Mouse (Mus musculus): Measurements from ENCODE around the gene Klf12. TPM values are rescaled to one million over a fixed set of nuclear protein-coding genes. Genes with fewer than 3 reads are reported as not detected.

Gene Klf12
- polyA plus RNA-seq, 1 experiment: 20.9 TPM

- TF ChIP-seq CTCF (IDR thresholded peaks at IDR 0.05; ENCODE audit: borderline replicate concordance, insufficient read depth, low read depth, low read length) (no peak), POLR2A (IDR thresholded peaks at IDR 0.05; ENCODE audit: borderline replicate concordance, insufficient read depth, low read length) (no peak)
- Histone ChIP-seq H3K4me1 (ENCODE audit: control insufficient read depth, insufficient read depth, low read length) (no peaks in the 10 kb centered on the region), H3K27me3 (ENCODE audit: control insufficient read depth, insufficient read depth, low read length) (no peaks in the 10 kb centered on the region), H3K27ac (ENCODE audit: insufficient read depth, low read length) (no peak overlapping the region), H3K4me3 (replicated peaks; ENCODE audit: insufficient read depth, low read depth, low read length) (no peak overlapping the region)
- no peak for DNase-seq
- WGBS: 41% methylated on average over 6 of the region's 6 CpGs
Observed at GRCm38 (mm10) chr14:100298892-100299291, 14.4 kb upstream of the Klf12 start.

DNA sequence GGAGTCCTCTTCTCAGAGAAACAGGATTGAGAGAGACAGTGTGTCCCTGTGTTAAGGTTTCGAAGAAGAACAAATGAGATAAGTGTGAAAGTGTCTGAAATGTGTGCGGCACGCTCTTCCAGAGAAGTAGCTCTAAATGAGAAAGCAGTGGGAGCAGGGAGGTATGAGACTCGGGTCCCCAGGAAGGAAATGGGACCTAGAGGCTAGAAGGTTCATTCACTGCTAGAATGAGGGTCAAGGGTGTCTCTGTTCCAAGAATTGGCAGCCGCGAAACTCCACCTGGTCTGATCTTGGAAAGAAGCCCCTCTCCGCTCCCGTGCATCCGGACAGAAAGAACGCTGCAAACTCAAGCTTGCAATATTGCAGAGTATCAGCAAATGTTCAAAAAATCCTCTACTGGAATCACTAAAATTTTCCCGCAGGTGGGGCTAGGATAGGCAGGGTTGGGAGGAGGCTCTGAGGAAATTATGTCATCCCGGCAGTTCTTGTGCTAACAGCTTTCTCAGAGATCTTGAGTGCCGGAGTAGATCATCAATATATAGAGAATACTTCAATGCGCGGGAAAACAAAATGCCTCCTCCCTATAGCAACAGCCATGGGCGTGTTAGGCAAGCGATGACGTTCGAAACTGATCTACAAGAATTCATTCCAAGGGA, 2.2 kb upstream of the Klf12 start:
- Histone ChIP-seq H3K4me1 (ENCODE audit: control insufficient read depth, insufficient read depth, low read length) (0 out of 2 replicates have a peak, but pooled peaks cover 3% of the 10 kb centered on the region), H3K27ac (ENCODE audit: insufficient read depth, low read length) (0 out of 2 replicates have a peak overlapping the region, but pooled peaks have one; percentile 8), H3K4me3 (replicated peaks; ENCODE audit: insufficient read depth, low read depth, low read length) (peak overlapping the region; percentile 83), H3K27me3 (ENCODE audit: control insufficient read depth, insufficient read depth, low read length) (no peaks in the 10 kb centered on the region)
- DNase-seq: peak in 1 of 2 experiments; percentile 29
- TF ChIP-seq CTCF (IDR thresholded peaks at IDR 0.05; ENCODE audit: borderline replicate concordance, insufficient read depth, low read depth, low read length): no peak
- no peak for TF ChIP-seq POLR2A (IDR thresholded peaks at IDR 0.05; ENCODE audit: borderline replicate concordance, insufficient read depth, low read length)
- 18% methylated on average over 19 of the region's 19 CpGs for WGBS

DNA sequence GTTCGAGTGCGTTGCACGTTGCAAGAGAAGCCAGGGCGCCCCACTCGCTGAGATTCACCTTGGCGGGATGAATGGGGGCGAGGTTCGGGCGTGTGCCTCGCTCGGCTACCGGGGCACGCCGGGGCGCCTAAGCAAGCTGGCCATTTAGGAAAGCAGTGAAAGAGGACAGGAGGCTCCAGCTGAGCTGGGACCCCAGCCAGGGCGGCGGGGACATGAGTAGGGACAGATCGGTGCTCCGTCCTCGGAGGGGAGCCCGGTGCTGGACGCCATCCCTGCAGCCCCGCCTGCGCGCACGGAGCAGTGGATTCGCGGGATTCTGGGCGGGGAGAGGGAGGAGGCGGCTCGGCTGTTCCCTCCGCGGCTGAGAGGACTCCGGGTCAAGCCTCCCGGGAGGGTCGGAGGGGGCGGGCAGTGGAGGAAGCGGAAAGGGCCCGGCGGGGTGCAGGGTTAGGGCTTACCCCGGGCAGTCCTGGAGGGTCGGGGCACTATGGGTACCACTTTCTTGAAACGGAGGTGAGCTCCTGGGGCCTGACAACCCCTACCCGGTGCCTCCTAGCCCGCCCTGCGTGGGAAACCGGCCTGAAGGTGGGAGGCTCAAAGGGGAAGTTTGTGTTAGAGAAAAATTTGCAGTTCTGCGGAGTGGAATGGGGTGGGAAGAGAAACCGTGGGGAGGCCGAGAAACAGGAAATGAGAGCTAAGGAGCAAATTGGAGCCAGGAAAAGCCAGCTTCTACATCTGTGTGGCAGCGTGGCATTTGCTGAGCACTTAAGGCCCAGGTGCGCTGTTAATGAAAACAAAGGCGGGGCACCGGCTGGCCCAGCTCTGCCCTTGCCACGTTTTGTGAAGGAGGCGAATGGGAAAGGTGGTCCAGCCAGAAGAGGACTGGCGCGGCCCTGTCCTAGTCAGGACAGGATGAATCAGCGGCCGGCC, 1.4 kb upstream of the Klf12 start:
- Histone ChIP-seq H3K27ac (ENCODE audit: insufficient read depth, low read length) (peak overlapping the region; percentile 36), H3K4me3 (replicated peaks; ENCODE audit: insufficient read depth, low read depth, low read length) (peak overlapping the region; percentile 83), H3K27me3 (ENCODE audit: control insufficient read depth, insufficient read depth, low read length) (no peaks in the 10 kb centered on the region), H3K4me1 (ENCODE audit: control insufficient read depth, insufficient read depth, low read length) (0 out of 2 replicates have a peak, but pooled peaks cover 3% of the 10 kb centered on the region)
- peak; percentile 82 to 85 for DNase-seq
- TF ChIP-seq POLR2A (IDR thresholded peaks at IDR 0.05; ENCODE audit: borderline replicate concordance, insufficient read depth, low read length): no peak
- TF ChIP-seq CTCF (IDR thresholded peaks at IDR 0.05; ENCODE audit: borderline replicate concordance, insufficient read depth, low read depth, low read length): no peak
- WGBS: under 1% methylated on average over 60 of the region's 60 CpGs

- WGBS: under 1% methylated on average over 44 of the region's 48 CpGs
- peak overlapping the region; percentile 36 for H3K27ac ChIP-seq (ENCODE audit: insufficient read depth, low read length)
- 0 out of 2 replicates have a peak, but pooled peaks cover 3% of the 10 kb centered on the region for H3K4me1 ChIP-seq (ENCODE audit: control insufficient read depth, insufficient read depth, low read length)
- DNase-seq: peak; percentile 70 to 75
- peak overlapping the region; percentile 83 for H3K4me3 ChIP-seq (replicated peaks; ENCODE audit: insufficient read depth, low read depth, low read length)
- H3K27me3 ChIP-seq (ENCODE audit: control insufficient read depth, insufficient read depth, low read length): no peaks in the 10 kb centered on the region
- no peak for TF ChIP-seq POLR2A (IDR thresholded peaks at IDR 0.05; ENCODE audit: borderline replicate concordance, insufficient read depth, low read length)
- TF ChIP-seq CTCF (IDR thresholded peaks at IDR 0.05; ENCODE audit: borderline replicate concordance, insufficient read depth, low read depth, low read length): no peak
Observed at GRCm38 (mm10) chr14:100284861-100285655, 579 bp upstream of the Klf12 start.

- TF ChIP-seq CTCF (IDR thresholded peaks at IDR 0.05; ENCODE audit: borderline replicate concordance, insufficient read depth, low read depth, low read length) (no peak), POLR2A (IDR thresholded peaks at IDR 0.05; ENCODE audit: borderline replicate concordance, insufficient read depth, low read length) (no peak)
- Histone ChIP-seq H3K4me3 (replicated peaks; ENCODE audit: insufficient read depth, low read depth, low read length) (peak overlapping the region; percentile 83), H3K27ac (ENCODE audit: insufficient read depth, low read length) (peak overlapping the region; percentile 52; the same call in 1 of the 2 replicates), H3K4me1 (ENCODE audit: control insufficient read depth, insufficient read depth, low read length) (0 out of 2 replicates have a peak, but pooled peaks cover 3% of the 10 kb centered on the region), H3K27me3 (ENCODE audit: control insufficient read depth, insufficient read depth, low read length) (no peaks in the 10 kb centered on the region)
- WGBS: under 1% methylated on average over 27 of the region's 27 CpGs
- peak; percentile 41 to 49 for DNase-seq
Observed at GRCm38 (mm10) chr14:100283411-100284118, 914 bp downstream of the Klf12 start.

DNA sequence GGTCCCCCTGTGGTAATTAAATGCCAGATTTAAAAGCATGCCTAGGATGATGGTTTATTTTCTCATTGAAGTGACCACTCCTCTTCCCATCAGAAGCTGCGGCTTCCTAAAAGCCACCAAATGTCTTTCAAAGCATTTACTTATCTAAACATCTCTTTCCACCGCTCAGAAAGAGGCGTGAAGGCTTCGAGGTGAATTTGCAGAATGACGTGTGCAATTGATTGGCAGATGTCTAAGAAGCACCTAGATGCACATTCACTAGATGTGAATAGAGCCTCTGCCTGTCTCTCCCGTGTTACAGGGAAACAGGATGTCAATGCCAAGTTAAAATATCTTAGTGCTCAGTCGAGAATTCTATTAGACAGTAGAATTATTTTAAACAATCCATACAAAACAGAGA, 1.8 kb downstream of the Klf12 start:
- no peaks in the 10 kb centered on the region for H3K27me3 ChIP-seq (ENCODE audit: control insufficient read depth, insufficient read depth, low read length)
- TF ChIP-seq CTCF (IDR thresholded peaks at IDR 0.05; ENCODE audit: borderline replicate concordance, insufficient read depth, low read depth, low read length) (no peak), POLR2A (IDR thresholded peaks at IDR 0.05; ENCODE audit: borderline replicate concordance, insufficient read depth, low read length) (no peak)
- no peak overlapping the region for H3K4me3 ChIP-seq (replicated peaks; ENCODE audit: insufficient read depth, low read depth, low read length)
- H3K4me1 ChIP-seq (ENCODE audit: control insufficient read depth, insufficient read depth, low read length): 0 out of 2 replicates have a peak, but pooled peaks cover 3% of the 10 kb centered on the region
- 19% methylated on average over 7 of the region's 7 CpGs for WGBS
- no peak overlapping the region for H3K27ac ChIP-seq (ENCODE audit: insufficient read depth, low read length)
- DNase-seq: no peak
